8 mouse cellular contexts compared by ENCODE assay signal in the genomic region with DNA sequence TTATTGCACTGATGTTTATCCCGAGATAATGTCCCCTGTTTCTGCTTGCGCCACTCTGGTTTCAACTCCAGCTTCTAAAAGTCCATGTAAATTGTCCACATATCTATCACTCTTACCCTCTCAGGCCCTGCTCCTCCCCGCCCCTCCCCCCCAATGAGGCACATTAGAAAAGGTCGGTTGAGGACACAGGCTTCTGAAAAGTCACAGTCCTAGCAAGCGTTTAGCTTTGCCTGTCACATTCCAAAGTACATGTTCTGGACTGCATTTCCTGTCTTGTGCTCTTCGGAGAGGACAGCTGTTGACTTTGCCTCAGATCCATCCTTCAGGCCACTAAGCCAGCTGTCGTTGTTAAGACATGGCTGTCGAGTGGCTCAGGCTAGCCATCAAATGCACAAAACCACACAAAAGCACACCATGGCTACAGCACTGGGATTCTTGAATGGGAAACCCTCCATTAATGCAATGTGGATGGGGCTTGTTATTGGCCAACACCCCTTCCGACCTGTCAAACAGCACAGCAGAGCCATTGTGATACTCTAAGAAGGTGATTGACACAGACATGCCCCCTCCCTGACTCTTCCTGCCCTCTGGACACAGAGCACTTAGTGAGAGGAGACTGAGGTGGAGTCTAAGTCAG. TPM values are rescaled to one million over a fixed set of nuclear protein-coding genes. Genes with fewer than 3 reads are reported as not detected.
DNase-seq lines count a peak whose midpoint lies in the region; ATAC-seq lines count a peak whose summit lies in the region.
"Had no signal": no experiment of that assay in that cellular context is flagged by ENCODE, and none has a peak within 500 bp of the region (broad histone marks: within the 10 kb centered on the region; RNA-seq: fewer than 3 reads in every experiment).

No protein-coding gene starts in this region.

- ATAC-seq in limb, embryonic 13.5 days (ENCODE audit: low FRiP score, low read depth): peak; percentile 42

- H3K27ac ChIP-seq in embryonic facial prominence, embryonic 10.5 days (replicated peaks): peak overlapping the region; percentile 59
- no peak overlapping the region for H3K27ac ChIP-seq in limb, embryonic 13.5 days

- peak overlapping the region; percentile 51 for H3K4me2 ChIP-seq in limb, embryonic 13.5 days (replicated peaks)

- peak overlapping the region; percentile 41 for H3K4me3 ChIP-seq in embryonic facial prominence, embryonic 10.5 days
- peak overlapping the region; percentile 18; the same call in 1 of the 2 replicates for H3K4me3 ChIP-seq in limb, embryonic 13.5 days

- peaks cover 29% of the 10 kb centered on the region for H3K4me1 ChIP-seq in embryonic facial prominence, embryonic 10.5 days
- peaks cover 15% of the 10 kb centered on the region; the same call in 1 of the 2 replicates for H3K4me1 ChIP-seq in limb, embryonic 13.5 days

- no peaks in the 10 kb centered on the region for H3K9me3 ChIP-seq in embryonic facial prominence, embryonic 10.5 days
- H3K9me3 ChIP-seq in limb, embryonic 13.5 days: no peaks in the 10 kb centered on the region

- 30% methylated on average over 9 of the region's 9 CpGs for WGBS in embryonic facial prominence, embryonic 10.5 days
- WGBS in limb, embryonic 13.5 days: 42% methylated on average over 9 of the region's 9 CpGs

- no peak overlapping the region for H3K9ac ChIP-seq in limb, embryonic 13.5 days

- H3K27me3 ChIP-seq in embryonic facial prominence, embryonic 10.5 days (replicated peaks; ENCODE audit: low read depth, poor library complexity, severe bottlenecking): 0 out of 2 replicates have a peak, but pooled peaks cover 5% of the 10 kb centered on the region
- 0 out of 2 replicates have a peak, but pooled peaks cover 3% of the 10 kb centered on the region for H3K27me3 ChIP-seq in limb, embryonic 13.5 days

- no peaks in the 10 kb centered on the region for H3K36me3 ChIP-seq in embryonic facial prominence, embryonic 10.5 days (replicated peaks)
- H3K36me3 ChIP-seq in limb, embryonic 13.5 days: no peaks in the 10 kb centered on the region

- intact Hi-C loops in heart, postnatal 14 days (cut with DNase I): no loop called here

- peak; percentile 38 for DNase-seq in embryonic facial prominence, embryonic 10.5 days (ENCODE audit: low spot score)
- peak; percentile 8 to 35 for DNase-seq in heart, postnatal 14 days
- DNase-seq in neural tube, embryonic 10.5 days (ENCODE audit: extremely low spot score, low spot score): peak; percentile 40
- no peak for DNase-seq in cerebellum, postnatal 10 days
- no peak for DNase-seq in frontal cortex, postnatal 14 days (ENCODE audit: low spot score in 2 of 2)
- no peak for DNase-seq in left cerebral cortex, adult 11 months (ENCODE audit: low spot score)

RNA-seq across cellular contexts. Expression of a gene that starts 12.2 kb away (rescaled TPM):
- polyA plus RNA-seq in embryonic facial prominence, embryonic 10.5 days (2016; fragmentation: Nextera tagmentation; extraction: Ambion mirVana): not detected in 2 replicates
- not detected for total RNA-seq in heart, postnatal 14 days (2021)
- not detected in 2 replicates for polyA plus RNA-seq in limb, embryonic 13.5 days (2015; fragmentation: Nextera tagmentation; extraction: Ambion mirVana)
- total RNA-seq: neutrophil, adult 5-6 weeks had no signal

Comparison
In these comparisons a context has a peak if more than half of its experiments do, and no peak if none do; other contexts are left out.
1. DNase-seq: peak in embryonic facial prominence, embryonic 10.5 days (single experiment), heart, postnatal 14 days (2 of 2) and neural tube, embryonic 10.5 days (single experiment); none in cerebellum, postnatal 10 days (0 of 2), frontal cortex, postnatal 14 days (0 of 2) and left cerebral cortex, adult 11 months (single experiment).